ENCODE assay signal across 8 mouse cellular contexts in genomic region chr12:113221289-113221688, GRCm38 (mm10).
DNase-seq lines count a peak whose midpoint lies in the region.

No protein-coding gene starts in this region.

- peak; percentile 34 for DNase-seq in embryo, embryonic 10 days (ENCODE audit: low spot score)
- no peak for DNase-seq in embryo, embryonic 10.5 days (ENCODE audit: low spot score)
- peak; percentile 9 for DNase-seq in ovary, postnatal 10 days (ENCODE audit: low spot score)
- no peak for DNase-seq in ovary, adult 18-20 months (ENCODE audit: low spot score)
- DNase-seq in kidney, postnatal 10 days, result peak; percentile 61
- DNase-seq in spleen, postnatal 14 days (ENCODE audit: low spot score in 2 of 2), result peak; percentile 50 to 72
- no peak for DNase-seq in frontal cortex, postnatal 36 days (ENCODE audit: low spot score in 2 of 2)
- no peak for DNase-seq in right cerebral cortex, postnatal 4 days

Comparison
In these comparisons a context has a peak if more than half of its experiments do, and no peak if none do; other contexts are left out.
1. DNase-seq: peak in embryo, embryonic 10 days (single experiment), ovary, postnatal 10 days (single experiment), kidney, postnatal 10 days (single experiment) and spleen, postnatal 14 days (2 of 2); none in embryo, embryonic 10.5 days (single experiment), ovary, adult 18-20 months (single experiment), frontal cortex, postnatal 36 days (0 of 2) and right cerebral cortex, postnatal 4 days (single experiment).